Mouse (Mus musculus) limb, embryonic 14.5 days (tissue): ENCODE data around the gene Stk40. TPM values are rescaled to one million over a fixed set of nuclear protein-coding genes. Genes with fewer than 3 reads are reported as not detected.
A peak's percentile ranks its signal among the peaks of the same experiment; 100 is the strongest.

ENCODE experiments used
- ATAC-seq: fragments of 200-750 bp; cut with Nextera tagmentation; 2 replicates; pipeline ENCODE4 v1.8.0; 2017; ENCODE audit warnings: low read depth, moderate number of reproducible peaks, moderate TSS enrichment; ENCODE audit not compliant: low FRiP score
- DNase-seq: peaks from one replicate; pipeline ENCODE4 v3.0.0-alpha.2; 2015; ENCODE audit warnings: low spot score
- H3K27ac ChIP-seq: fragments of 300-500 bp; sonication (generic); replicated peaks from 2 replicates; pipeline ENCODE4 v1.5.1; 2014; ENCODE audit warnings: low read depth, mild to moderate bottlenecking, low read length, moderate library complexity, mixed read lengths
- H3K27me3 ChIP-seq: fragments of 300-500 bp; sonication (generic); 2 replicates; pipeline ENCODE4 v1.6.1; 2014; ENCODE audit warnings: low read length, mixed read lengths; ENCODE audit not compliant: control insufficient read depth, insufficient read depth
- H3K36me3 ChIP-seq: fragments of 300-500 bp; sonication (generic); 2 replicates; pipeline ENCODE4 v1.6.1; 2014; ENCODE audit warnings: mild to moderate bottlenecking, low read length, moderate library complexity, mixed read lengths; ENCODE audit not compliant: control insufficient read depth, insufficient read depth
- H3K4me1 ChIP-seq: fragments of 300-500 bp; sonication (generic); 2 replicates; pipeline ENCODE4 v1.6.1; 2014; ENCODE audit warnings: antibody characterized with exemption, low read length, mixed read lengths; ENCODE audit not compliant: control insufficient read depth, insufficient read depth
- H3K4me2 ChIP-seq: fragments of 300-500 bp; sonication (generic); replicated peaks from 2 replicates; pipeline ENCODE4 v1.6.1; 2014; ENCODE audit warnings: low read depth, mild to moderate bottlenecking, low read length, moderate library complexity; ENCODE audit not compliant: severe bottlenecking
- H3K4me3 ChIP-seq: fragments of 300-500 bp; sonication (generic); replicated peaks from 2 replicates; pipeline ENCODE4 v1.5.1; 2014; ENCODE audit warnings: low read length
- H3K9ac ChIP-seq: fragments of 300-500 bp; sonication (generic); 2 replicates; pipeline ENCODE4 v1.6.1; 2014; ENCODE audit warnings: mild to moderate bottlenecking, low read depth, low read length, moderate library complexity; ENCODE audit not compliant: severe bottlenecking
- H3K9me3 ChIP-seq: fragments of 300-500 bp; sonication (generic); 2 replicates; pipeline ENCODE4 v1.6.1; 2016; ENCODE audit warnings: low read length; ENCODE audit not compliant: control insufficient read depth
- POLR2A ChIP-seq: fragments of 200-500 bp; IDR thresholded peaks from 2 replicates; pipeline ENCODE4 v1.8.0; 2012; ENCODE audit warnings: inconsistent platforms, mild to moderate bottlenecking, moderate library complexity, borderline replicate concordance; ENCODE audit not compliant: insufficient read depth, insufficient read length; ENCODE audit errors: extremely low read depth
- WGBS: fragments of 180-500 bp; shearing (Covaris S2); extraction: QIAGEN DNeasy Blood & Tissue Kit; methylation state at CpG from one replicate; pipeline ENCODE4 v1.1.7; 2014; 5-methylcytosine and 5-hydroxymethylcytosine counted together
- polyA plus RNA-seq, 2 experiments: library from polyadenylated mRNA; depleted of rRNA in 1 of 2; stranded (reverse) in 1 of 2; unstranded in 1 of 2; fragments of >200 nt; fragmentation: Nextera tagmentation in 1 of 2; extraction: Ambion mirVana in 1 of 2; gene quantifications; 2 replicates each; pipeline versions ENCODE4 v1.2.1 to v1.2.3; 2012 to 2014

Stk40 gene
- polyA plus RNA-seq, 2 experiments = 21.3 to 27.9 TPM

DNA sequence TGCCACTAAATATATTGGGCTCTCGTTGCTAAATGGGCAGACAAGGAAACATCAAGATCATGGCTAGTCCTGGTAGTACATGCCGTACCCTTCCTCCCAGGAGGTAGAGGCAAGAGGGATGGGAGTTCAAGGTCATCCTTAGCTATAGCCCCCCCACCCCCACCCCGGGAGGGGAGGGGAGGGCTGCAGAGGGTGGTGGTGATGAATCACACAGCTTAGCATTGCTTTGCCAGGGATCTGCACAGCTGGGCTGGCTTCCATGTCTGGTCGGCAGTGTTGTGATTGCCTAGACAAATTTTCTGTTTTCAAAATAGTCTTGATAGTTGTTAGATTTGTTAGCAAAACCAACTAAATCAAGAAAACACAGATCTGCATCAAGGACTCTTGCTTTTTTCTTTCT, 24.5 kb upstream of the Stk40 start:
- Histone ChIP-seq H3K4me2 (no peak overlapping the region), H3K9ac (no peak overlapping the region), H3K4me3 (no peak overlapping the region), H3K36me3 (peaks cover 3% of the 10 kb centered on the region; the same call in 1 of the 2 replicates), H3K27ac (no peak overlapping the region), H3K27me3 (no peaks in the 10 kb centered on the region), H3K9me3 (no peaks in the 10 kb centered on the region), H3K4me1 (no peaks in the 10 kb centered on the region)
- 72% methylated on average over 4 of the region's 4 CpGs for WGBS
- ATAC-seq (no peak), DNase-seq (no peak)
- TF ChIP-seq POLR2A = no peak

DNA sequence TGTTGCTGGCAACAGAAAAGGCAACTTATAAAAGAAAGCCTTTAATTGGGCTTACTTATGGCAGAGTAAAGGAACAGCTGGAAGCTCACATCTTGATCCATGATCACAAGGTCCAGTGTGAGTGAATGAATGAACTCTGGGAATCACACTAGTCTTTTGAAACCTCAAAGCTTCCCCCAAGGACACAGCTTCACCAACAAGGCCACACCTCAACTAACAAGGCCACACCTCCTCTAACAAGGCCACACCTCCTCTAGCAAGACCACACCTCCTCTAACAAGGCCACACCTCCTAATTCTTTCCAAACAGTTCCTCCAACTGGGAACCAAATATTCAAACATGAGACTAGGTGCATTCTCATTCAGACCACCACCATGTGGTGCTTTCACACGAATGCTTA, 22.2 kb upstream of the Stk40 start:
- WGBS = 96% methylated on average over 1 of the region's 1 CpGs
- H3K9me3 ChIP-seq = no peaks in the 10 kb centered on the region
- no peak overlapping the region for H3K9ac ChIP-seq
- H3K4me2 ChIP-seq = no peak overlapping the region
- no peaks in the 10 kb centered on the region for H3K27me3 ChIP-seq
- TF ChIP-seq POLR2A = no peak
- peaks cover 3% of the 10 kb centered on the region; the same call in 1 of the 2 replicates for H3K36me3 ChIP-seq
- ATAC-seq = no peak
- no peak overlapping the region for H3K27ac ChIP-seq
- no peak overlapping the region for H3K4me3 ChIP-seq
- no peaks in the 10 kb centered on the region for H3K4me1 ChIP-seq
- DNase-seq = no peak

DNA sequence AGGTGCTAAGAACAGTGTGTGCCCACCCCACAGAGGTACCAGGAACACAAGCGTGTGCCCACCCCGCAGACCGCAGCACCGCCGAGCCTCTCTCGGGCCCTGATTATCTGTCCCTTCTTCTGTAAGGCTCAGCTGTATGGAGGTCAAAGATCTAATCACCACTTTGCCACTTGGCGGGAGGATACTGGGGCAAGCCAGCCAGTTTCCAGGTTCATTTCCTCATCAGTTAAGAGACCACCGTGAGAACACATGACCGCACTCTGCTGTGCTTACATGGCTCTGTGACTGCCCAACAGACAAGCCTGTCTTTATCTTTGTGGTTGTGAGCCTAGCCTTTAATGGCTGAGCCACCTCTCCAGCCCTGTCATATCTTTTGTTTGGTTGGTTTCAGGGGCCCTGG, 20.7 kb upstream of the Stk40 start:
- Histone ChIP-seq H3K27me3 (no peaks in the 10 kb centered on the region), H3K9me3 (no peaks in the 10 kb centered on the region), H3K36me3 (peaks cover 3% of the 10 kb centered on the region; the same call in 1 of the 2 replicates), H3K27ac (no peak overlapping the region), H3K4me1 (no peaks in the 10 kb centered on the region), H3K9ac (no peak overlapping the region), H3K4me3 (no peak overlapping the region), H3K4me2 (no peak overlapping the region)
- 93% methylated on average over 9 of the region's 9 CpGs for WGBS
- DNase-seq (no peak), ATAC-seq (no peak)
- no peak for TF ChIP-seq POLR2A

DNA sequence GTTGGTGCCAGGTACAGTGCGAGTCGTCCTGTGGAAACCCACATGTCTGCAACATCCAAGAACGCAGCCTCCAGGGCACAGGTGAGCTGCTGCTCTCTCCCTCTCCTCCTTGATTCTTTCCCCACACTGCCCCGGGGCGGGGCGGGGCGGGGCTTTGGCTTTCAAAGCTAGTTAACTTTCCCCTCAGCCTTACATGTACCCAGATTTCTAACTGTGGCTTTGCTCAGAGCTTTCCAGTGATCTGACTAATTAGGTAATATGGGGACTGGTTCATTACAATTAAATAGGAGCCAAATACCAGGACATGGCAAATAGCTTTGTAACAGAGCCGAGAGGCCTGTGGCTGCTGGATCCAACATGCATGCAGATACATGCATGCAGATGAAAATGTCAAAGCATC, 19.4 kb upstream of the Stk40 start:
- no peak for TF ChIP-seq POLR2A
- no peaks in the 10 kb centered on the region for H3K9me3 ChIP-seq
- peaks cover 3% of the 10 kb centered on the region; the same call in 1 of the 2 replicates for H3K36me3 ChIP-seq

DNA sequence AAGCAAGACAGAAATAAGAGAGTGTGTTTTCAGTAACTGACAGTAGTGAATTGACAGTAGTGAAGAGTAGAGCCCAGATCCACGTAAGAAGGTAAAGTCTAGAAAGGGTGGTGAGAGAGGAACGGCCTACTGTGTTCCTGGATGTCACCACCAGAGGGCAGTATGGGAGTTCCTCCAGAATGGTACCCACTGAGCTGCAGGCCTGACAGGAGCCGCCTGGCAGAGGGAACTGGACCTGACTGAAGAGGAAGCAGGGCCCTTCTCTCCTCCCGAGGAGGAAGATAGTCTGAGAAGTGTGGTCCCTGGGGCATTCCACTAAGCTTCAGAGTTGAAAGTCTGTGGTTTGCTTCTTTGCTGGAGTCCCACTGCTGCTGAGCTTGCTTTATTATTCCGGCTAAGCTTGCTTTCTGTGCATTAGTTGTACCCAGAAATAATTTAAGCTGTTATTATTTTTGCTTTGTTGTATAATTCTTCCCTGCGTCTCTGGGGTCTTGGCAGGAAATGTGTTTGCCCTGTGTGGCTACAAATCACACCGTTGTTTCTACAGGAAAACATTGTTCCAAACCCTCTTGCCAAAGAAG, 17.7 kb upstream of the Stk40 start:
- peak; percentile 85 for ATAC-seq
- H3K27ac ChIP-seq = no peak overlapping the region
- no peak overlapping the region for H3K9ac ChIP-seq
- H3K4me1 ChIP-seq = no peaks in the 10 kb centered on the region
- H3K4me2 ChIP-seq = no peak overlapping the region
- no peak overlapping the region for H3K4me3 ChIP-seq
- TF ChIP-seq POLR2A = no peak
- peaks cover 3% of the 10 kb centered on the region; the same call in 1 of the 2 replicates for H3K36me3 ChIP-seq
- H3K9me3 ChIP-seq = no peaks in the 10 kb centered on the region
- 28% methylated on average over 7 of the region's 7 CpGs for WGBS
- DNase-seq = peak; percentile 89
- H3K27me3 ChIP-seq = no peaks in the 10 kb centered on the region

More for the DNA sequence above, 19.4 kb upstream of the Stk40 start:
- WGBS = 58% methylated on average over 8 of the region's 8 CpGs
- Histone ChIP-seq H3K4me1 (no peaks in the 10 kb centered on the region), H3K4me2 (no peak overlapping the region), H3K27me3 (no peaks in the 10 kb centered on the region), H3K4me3 (no peak overlapping the region), H3K9ac (peak overlapping the region; percentile 16; the same call in 1 of the 2 replicates), H3K27ac (no peak overlapping the region)
- DNase-seq (no peak), ATAC-seq (no peak)
